Mouse (Mus musculus): ENCODE data around the gene Cops2.

GRCm38 (mm10) chr2:125838708-125839284 is 20.1 kb downstream of the Cops2 start:
- TF ChIP-seq CTCF (IDR thresholded peaks at IDR 0.05; ENCODE audit: low read depth) (no peak), EP300 (IDR thresholded peaks at IDR 0.05; ENCODE audit: low read depth) (no peak)
